Mouse (Mus musculus) cortical plate, adult 2 months (tissue): ENCODE results near the gene Usp7. TPM values are rescaled to one million over a fixed set of nuclear protein-coding genes. Genes with fewer than 3 reads are reported as not detected.

Experiments
- H3K27ac ChIP-seq: fragments of 200-500 bp; 2 replicates; pipeline ENCODE4 v1.5.1; 2012; ENCODE audit warnings: low read length, control low read depth, inconsistent platforms; ENCODE audit not compliant: insufficient read depth
- H3K4me1 ChIP-seq: fragments of 200-500 bp; 2 replicates; pipeline ENCODE4 v1.6.1; 2011; ENCODE audit warnings: low read length; ENCODE audit not compliant: control insufficient read depth, insufficient read depth
- H3K4me3 ChIP-seq: fragments of 200-500 bp; 2 replicates; pipeline ENCODE4 v1.5.1; 2011; ENCODE audit warnings: mild to moderate bottlenecking, low read length, control low read depth; ENCODE audit not compliant: insufficient read depth
- CTCF ChIP-seq: fragments of 200-500 bp; IDR thresholded peaks from 2 replicates; pipeline ENCODE4 v1.5.1; 2011; ENCODE audit warnings: mild to moderate bottlenecking, control low read depth, low read length; ENCODE audit not compliant: insufficient read depth; ENCODE audit errors: extremely low read depth
- POLR2A ChIP-seq: fragments of 200-500 bp; IDR thresholded peaks from 2 replicates; pipeline ENCODE4 v1.6.1; 2011; ENCODE audit warnings: mild to moderate bottlenecking, low read length, control low read depth; ENCODE audit not compliant: insufficient read depth; ENCODE audit errors: extremely low read depth
- polyA plus RNA-seq: library from polyadenylated mRNA; depleted of rRNA; stranded (reverse); fragments of >200 nt; gene quantifications from 2 replicates; pipeline ENCODE4 v1.2.3, GENCODE M21; 2012

Usp7 gene
- polyA plus RNA-seq, 1 experiment = 96.0 TPM

DNA sequence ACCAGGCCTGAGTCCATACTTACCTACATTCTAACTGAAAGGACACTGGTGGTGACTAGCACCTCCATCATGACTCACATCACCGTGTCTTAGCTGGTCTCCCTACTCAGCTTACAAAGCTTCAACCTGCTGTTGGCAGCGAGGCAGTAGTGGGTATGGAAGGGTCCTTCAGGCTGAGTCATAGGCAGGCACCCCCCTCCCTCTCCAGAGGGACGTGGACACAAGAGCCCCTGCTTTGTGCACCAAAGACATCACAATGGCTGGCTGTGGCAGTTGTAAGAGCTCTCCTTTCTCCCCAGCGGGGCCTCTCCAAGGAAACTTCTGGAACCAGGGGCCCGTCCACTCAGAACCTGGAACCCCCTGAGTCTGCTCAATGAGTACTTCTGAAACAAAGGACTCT is 111.6 kb downstream of the Usp7 start, which contains the start of gene Gm5767:
Gm5767 (plus strand) TSS at position 301 of the 400 bp plus-strand sequence.
- Histone ChIP-seq H3K4me3 (no peak within 1 kb of the TSS), H3K27ac (no peak within 1 kb of the TSS), H3K4me1 (no peaks in the 10 kb centered on the region)
- no peak for TF ChIP-seq CTCF

DNA sequence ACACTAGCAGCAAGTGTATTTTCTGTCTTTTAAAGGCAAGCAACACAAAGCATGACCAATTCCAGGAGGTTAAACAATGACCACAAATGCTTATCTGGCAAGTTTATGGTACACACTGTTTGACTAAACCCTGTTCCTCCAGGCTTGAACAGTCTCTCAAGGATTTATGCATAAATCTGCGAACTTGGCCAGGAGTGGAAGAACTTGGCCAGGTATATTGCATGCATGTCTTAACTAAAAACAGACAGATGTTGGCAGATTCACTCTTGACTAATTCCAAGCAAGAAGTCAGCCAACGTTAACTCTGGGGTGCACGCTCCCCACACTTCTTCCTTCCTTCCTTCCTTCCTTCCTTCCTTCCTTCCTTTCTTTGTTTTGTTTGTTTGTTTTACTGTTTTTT is 112.3 kb downstream of the Usp7 start:
- no peak overlapping the region for H3K27ac ChIP-seq
- H3K4me3 ChIP-seq = no peak overlapping the region
- TF ChIP-seq CTCF (no peak), POLR2A (no peak)
- no peaks in the 10 kb centered on the region for H3K4me1 ChIP-seq

DNA sequence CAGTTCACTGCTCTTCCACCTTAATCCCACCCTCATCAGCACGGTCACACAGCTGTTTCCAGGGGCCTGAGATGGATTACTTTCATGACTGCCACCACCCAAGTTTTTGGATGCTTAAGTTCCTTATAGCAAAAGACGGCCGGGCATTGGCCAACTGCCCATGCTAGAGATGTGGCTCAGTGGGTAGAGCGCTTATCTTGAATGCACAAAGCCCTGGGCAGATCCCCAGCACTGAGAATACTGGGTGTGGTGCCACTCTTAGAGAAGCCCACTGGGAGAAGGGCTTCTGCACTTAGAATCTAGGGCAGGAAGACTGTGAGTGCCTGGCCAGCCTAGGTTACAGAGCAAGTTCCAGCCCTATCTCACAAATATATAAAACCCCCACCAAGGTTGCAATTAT is 113.4 kb downstream of the Usp7 start:
- Histone ChIP-seq H3K4me1 (no peaks in the 10 kb centered on the region), H3K27ac (no peak overlapping the region), H3K4me3 (no peak overlapping the region)
- TF ChIP-seq CTCF (no peak), POLR2A (no peak)

DNA sequence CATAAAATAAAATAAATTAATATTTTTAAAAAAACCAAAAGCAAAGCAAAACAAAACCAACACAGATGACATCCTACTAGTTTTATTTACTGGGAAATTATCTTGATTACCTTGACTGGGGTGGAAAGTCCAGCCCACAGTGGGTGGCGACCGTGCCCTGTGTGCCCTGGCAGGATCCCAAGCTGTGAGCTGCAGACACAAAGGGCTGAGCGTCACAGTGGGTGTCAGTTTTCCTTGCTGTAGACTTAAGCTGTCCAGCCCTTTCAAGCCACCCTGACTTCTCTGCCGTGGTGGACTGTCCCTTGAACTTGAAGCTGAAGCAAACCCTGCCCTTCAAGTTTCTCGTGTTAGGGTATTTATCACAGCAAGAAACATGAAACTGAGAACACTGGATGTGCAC is 114.1 kb downstream of the Usp7 start:
- no peak for TF ChIP-seq POLR2A
- TF ChIP-seq CTCF = no peak
- no peak overlapping the region for H3K27ac ChIP-seq
- H3K4me3 ChIP-seq = no peak overlapping the region
- no peaks in the 10 kb centered on the region for H3K4me1 ChIP-seq

DNA sequence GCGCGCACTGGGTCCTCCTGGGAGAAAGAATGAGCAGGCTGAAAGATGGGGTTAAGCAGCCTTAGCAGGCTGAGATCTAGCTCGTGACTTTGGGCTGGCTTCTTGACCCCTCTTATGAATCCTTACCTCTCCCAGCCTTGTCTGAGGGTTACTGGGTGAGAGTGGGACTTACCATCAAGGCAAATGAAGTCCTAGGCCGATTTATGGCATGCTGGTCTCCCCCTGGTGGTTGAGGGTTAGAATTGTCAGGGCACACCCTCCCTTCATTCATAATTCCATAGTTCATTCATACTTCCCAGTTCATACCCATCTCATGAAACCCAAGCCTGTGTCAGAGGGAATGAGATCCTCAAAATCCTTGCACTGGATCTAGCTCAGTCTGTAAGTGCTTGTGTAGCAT is 115.3 kb downstream of the Usp7 start:
- Histone ChIP-seq H3K4me1 (no peaks in the 10 kb centered on the region), H3K4me3 (no peak overlapping the region), H3K27ac (no peak overlapping the region)
- TF ChIP-seq CTCF = peak; percentile 85
- TF ChIP-seq POLR2A = no peak

DNA sequence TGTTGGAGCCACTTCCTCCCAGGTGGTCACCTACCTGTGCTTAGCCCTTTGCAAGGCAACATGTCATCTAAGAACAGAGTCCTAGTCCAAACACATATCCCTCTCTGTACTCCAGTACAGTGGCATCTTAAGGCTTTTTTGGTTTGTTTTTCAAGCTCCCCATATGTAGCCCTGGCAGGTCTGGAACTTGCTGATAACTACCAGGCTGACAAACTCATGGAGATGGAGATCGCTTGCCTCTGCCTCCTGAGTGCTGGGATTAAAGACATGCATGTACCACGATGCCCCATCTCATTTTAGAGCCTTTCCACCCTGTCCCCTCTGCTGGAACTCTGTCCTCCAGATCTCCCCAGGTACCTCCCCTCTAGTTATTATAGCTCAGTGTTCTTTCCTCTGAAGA is 115.9 kb downstream of the Usp7 start:
- no peaks in the 10 kb centered on the region for H3K4me1 ChIP-seq
- H3K27ac ChIP-seq = no peak overlapping the region
- TF ChIP-seq POLR2A = no peak
- TF ChIP-seq CTCF = no peak
- H3K4me3 ChIP-seq = no peak overlapping the region

DNA sequence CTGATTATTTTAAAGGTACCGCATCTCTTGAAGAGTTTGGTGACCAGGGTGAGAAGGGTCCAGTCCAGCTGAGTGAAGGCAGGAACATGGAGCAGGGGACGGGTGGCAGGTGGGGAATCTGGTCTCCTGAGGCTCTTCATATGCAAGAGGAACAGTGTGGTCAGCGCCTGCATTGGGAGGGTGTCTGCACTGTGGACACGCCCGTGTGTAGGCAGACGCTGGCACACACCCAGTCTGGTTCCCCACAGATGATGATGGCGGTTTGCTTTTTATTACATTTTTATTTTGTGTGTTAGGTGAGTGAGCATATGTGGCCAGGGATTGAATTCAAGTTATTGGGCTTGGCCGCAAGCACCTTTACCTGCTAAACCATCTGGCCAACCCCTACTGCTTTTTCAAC is 116.5 kb downstream of the Usp7 start:
- H3K4me1 ChIP-seq = no peaks in the 10 kb centered on the region
- no peak overlapping the region for H3K4me3 ChIP-seq
- TF ChIP-seq POLR2A = no peak
- no peak for TF ChIP-seq CTCF
- H3K27ac ChIP-seq = no peak overlapping the region

DNA sequence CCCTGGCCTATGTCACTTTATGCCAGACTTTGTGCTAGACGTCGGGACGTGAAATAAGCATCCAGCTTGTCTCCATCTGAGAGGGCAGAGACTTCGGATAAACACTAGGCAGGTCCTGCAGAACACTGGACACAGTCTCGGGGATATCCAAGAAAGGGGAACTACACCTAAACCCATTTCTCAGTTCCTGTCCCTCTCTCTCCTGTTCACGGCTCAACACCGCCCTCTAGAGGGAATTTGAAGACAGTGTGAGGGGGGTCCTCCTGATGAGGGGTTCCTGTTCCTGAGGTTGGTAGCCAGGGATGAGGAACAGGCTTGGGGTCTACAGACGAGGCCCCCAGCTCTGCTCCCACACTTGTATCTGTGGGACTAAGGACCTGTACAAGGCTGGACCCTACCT is 117.9 kb downstream of the Usp7 start:
- Histone ChIP-seq H3K4me3 (no peak overlapping the region), H3K4me1 (no peaks in the 10 kb centered on the region), H3K27ac (no peak overlapping the region)
- peak; percentile 69 for TF ChIP-seq CTCF
- TF ChIP-seq POLR2A = no peak

DNA sequence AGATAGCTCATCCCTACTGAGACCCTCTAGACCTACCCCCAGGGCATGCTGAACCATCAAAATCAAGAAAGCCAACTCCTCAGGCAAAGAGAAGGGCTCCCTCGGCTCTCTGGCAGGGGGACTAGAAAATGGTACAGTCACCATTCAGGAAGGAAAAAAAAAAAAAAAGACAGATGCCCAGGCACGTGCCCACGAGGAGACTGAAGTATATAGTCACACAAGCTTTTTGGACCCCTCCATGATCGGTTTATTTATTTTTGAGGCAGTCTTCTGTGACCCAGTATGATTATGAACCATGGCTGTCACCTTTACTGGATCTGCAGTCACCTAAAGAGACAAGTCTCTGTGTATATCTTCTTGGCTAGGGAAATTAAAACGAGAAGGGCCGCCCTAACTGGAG is 118.8 kb downstream of the Usp7 start:
- TF ChIP-seq CTCF = no peak
- no peak for TF ChIP-seq POLR2A
- Histone ChIP-seq H3K4me1 (no peaks in the 10 kb centered on the region), H3K27ac (no peak overlapping the region), H3K4me3 (no peak overlapping the region)

DNA sequence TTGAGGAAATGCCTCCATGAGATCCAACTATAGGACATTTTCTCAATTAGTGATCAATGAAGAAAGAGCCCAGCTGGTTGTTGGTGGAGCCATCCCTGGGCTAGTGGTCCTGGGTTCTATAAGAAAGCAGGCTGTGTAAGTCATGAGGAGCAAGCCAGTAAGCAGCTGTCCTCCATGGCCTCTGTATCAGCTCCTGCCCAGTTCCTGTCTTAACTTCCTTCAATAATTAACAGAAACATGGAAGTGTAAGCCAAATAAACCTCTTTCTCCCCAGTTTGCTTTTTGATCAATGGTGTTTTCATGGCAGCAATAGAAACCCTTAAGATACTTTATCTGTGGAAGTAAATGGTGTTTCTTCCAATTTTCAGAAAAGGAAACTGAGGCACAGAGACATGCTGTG is 119.3 kb downstream of the Usp7 start:
- no peak for TF ChIP-seq CTCF
- no peak for TF ChIP-seq POLR2A
- Histone ChIP-seq H3K4me3 (no peak overlapping the region), H3K27ac (no peak overlapping the region), H3K4me1 (no peaks in the 10 kb centered on the region)

DNA sequence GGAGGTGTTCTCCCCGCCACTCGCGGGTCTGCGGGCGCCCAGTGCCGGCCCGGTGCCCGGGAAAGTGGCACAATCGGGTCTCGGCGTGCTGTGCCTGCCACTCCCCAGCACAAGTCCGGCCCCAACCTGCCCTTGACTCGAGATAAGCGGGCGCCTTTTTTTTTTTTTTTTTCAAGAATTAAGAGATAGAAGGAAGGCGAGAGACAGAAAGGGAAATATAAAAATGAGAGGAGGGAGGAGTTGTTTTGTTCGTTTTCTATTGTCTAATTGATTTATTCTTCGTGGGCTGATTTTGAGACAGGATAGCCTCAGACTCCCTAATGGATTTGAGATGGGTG is 119.8 kb downstream of the Usp7 start:
- Histone ChIP-seq H3K4me3 (peak overlapping the region; percentile 51; the same call in 1 of the 2 replicates), H3K27ac (no peak overlapping the region), H3K4me1 (no peaks in the 10 kb centered on the region)
- TF ChIP-seq CTCF (no peak), POLR2A (no peak)
